Mouse (Mus musculus): ENCODE measurements around the gene Selenow.

DNA sequence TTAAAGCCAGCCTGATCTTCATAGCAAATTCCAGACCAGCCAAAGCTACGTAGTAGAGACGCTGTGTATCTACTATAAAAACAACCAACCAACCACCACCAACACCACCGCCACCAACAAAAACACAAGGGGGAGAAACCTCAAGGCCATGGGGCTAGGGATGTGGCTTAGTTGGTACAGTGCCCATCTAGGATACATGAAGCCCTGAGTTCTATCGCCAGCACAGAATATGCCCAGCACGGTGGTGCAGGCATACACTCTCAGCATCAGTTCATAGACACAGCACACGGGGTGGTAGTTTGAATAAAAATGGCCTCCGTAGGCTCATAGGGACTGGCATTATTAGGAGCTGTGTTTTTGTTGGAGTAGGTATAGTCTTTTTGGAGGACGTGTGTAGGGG lies 46.1 kb upstream of the Selenow start:
- TF ChIP-seq CTCF (IDR thresholded peaks at IDR 0.05; ENCODE audit: low read depth, low read length) (no peak), POLR2A (IDR thresholded peaks at IDR 0.05; ENCODE audit: extremely low read depth, insufficient read depth, low read length) (no peak)

Data from liver, adult 2 months (tissue).